Mouse (Mus musculus): ENCODE measurements at regions not wholly inside any gene's neighbourhood (a gene's known extent, or its start where the extent isn't known, plus 50 kb on each side); places are given as distances from the start of the nearest gene placed in this dataset.

DNA sequence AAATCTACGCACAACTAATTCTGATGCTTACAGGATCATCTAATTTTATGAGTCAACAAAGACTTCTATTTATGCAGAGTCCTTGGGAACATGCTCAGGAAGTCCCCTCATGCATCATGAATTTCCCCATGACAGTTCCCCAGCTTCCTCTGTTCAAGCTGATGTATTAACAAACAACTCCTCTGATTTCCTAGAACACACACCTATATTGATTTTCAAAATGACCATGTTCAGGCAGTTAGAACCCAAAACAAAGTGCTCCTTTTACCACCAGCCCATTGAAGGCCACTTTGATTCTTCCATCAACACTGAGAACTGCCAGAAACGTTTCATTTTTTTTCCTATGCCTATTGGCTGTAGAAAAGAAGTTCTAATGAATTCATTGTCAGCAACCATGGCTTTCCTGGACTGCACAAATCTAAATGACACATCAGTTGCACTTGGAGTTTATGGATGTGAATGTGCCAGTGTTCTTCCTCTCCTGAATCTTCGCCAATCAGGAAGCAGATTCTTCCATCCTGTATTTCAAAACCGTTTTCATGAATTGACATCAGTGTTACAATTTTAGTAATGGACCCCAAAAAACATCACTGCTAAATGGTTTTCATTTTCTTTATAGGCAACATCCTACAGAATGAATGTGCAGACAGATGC lies 1435.3 kb upstream of the Gm12353 start:
- TF ChIP-seq POLR2A (IDR thresholded peaks at IDR 0.05; ENCODE audit: borderline replicate concordance, insufficient read depth, low read length): no peak
- TF ChIP-seq CTCF (IDR thresholded peaks at IDR 0.05; ENCODE audit: borderline replicate concordance, insufficient read depth, low read depth, low read length): no peak
- no peaks in the 10 kb centered on the region for H3K27me3 ChIP-seq (ENCODE audit: control insufficient read depth, insufficient read depth, low read length)
- H3K4me3 ChIP-seq (replicated peaks; ENCODE audit: insufficient read depth, low read depth, low read length): no peak overlapping the region
- WGBS: 55% methylated on average over 4 of the region's 4 CpGs
- DNase-seq: no peak
- H3K4me1 ChIP-seq (ENCODE audit: control insufficient read depth, insufficient read depth, low read length): no peaks in the 10 kb centered on the region
- no peak overlapping the region for H3K27ac ChIP-seq (ENCODE audit: insufficient read depth, low read length)

DNA sequence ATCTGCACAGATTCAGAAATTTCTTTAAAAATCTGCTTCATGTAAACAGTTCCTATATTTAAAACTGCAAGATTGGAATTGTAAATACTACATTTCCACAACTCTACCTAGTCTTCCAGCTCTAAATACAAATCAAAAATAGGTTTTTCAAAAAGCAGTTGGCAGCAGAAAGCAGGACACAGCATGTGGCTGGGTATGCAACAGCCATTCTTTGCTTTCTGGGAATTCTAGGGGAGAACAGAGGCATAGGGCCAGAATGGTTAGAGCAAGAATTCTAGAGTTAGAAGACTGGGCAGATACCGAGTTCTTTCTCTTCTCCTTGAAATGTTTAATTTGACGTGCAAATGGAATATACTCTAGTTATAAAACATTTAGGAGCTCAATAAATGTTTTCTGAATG lies 1434.4 kb upstream of the Gm12353 start:
- Histone ChIP-seq H3K27me3 (ENCODE audit: control insufficient read depth, insufficient read depth, low read length) (no peaks in the 10 kb centered on the region), H3K27ac (ENCODE audit: insufficient read depth, low read length) (no peak overlapping the region), H3K4me3 (replicated peaks; ENCODE audit: insufficient read depth, low read depth, low read length) (no peak overlapping the region), H3K4me1 (ENCODE audit: control insufficient read depth, insufficient read depth, low read length) (no peaks in the 10 kb centered on the region)
- TF ChIP-seq CTCF (IDR thresholded peaks at IDR 0.05; ENCODE audit: borderline replicate concordance, insufficient read depth, low read depth, low read length): no peak
- TF ChIP-seq POLR2A (IDR thresholded peaks at IDR 0.05; ENCODE audit: borderline replicate concordance, insufficient read depth, low read length): no peak
- WGBS: 41% methylated on average over 2 of the region's 2 CpGs
- DNase-seq: peak in 1 of 2 experiments; percentile 1

DNA sequence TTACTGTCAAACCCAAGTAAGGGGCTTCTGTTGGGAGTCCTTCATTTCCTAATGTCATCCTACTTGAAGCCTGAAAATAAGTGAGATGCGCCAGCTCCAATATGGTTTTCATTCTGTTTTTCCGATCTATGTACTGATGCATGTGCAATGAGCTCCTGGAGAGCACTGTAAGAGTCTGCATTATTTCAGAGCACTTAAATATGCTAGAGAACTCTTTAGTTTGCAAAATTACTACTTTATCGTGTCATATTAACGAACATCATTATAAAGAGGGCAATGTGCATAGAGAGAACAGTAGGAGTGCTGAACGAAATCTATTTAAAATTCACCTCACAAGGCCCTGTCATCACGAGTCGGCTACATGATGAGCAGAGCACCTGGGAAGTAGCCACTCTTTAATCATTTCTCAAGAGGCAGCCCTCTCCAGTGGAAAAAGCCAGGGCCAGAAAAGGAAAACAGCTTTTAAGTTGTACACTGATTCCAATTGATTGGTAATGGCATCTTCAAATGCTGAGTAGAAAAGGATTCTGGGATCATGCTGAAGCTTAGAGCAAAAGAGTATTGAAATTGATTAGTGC lies 1424.3 kb upstream of the Gm12353 start:
- Histone ChIP-seq H3K4me3 (replicated peaks; ENCODE audit: insufficient read depth, low read depth, low read length) (no peak overlapping the region), H3K27ac (ENCODE audit: insufficient read depth, low read length) (no peak overlapping the region), H3K27me3 (ENCODE audit: control insufficient read depth, insufficient read depth, low read length) (no peaks in the 10 kb centered on the region), H3K4me1 (ENCODE audit: control insufficient read depth, insufficient read depth, low read length) (no peaks in the 10 kb centered on the region)
- TF ChIP-seq POLR2A (IDR thresholded peaks at IDR 0.05; ENCODE audit: borderline replicate concordance, insufficient read depth, low read length): no peak
- no peak for TF ChIP-seq CTCF (IDR thresholded peaks at IDR 0.05; ENCODE audit: borderline replicate concordance, insufficient read depth, low read depth, low read length)
- WGBS: 46% methylated on average over 7 of the region's 7 CpGs
- DNase-seq: no peak

Measured in cerebellum, adult 2 months (tissue).